ENCODE assay signal across 8 mouse cellular contexts in the genomic region with DNA sequence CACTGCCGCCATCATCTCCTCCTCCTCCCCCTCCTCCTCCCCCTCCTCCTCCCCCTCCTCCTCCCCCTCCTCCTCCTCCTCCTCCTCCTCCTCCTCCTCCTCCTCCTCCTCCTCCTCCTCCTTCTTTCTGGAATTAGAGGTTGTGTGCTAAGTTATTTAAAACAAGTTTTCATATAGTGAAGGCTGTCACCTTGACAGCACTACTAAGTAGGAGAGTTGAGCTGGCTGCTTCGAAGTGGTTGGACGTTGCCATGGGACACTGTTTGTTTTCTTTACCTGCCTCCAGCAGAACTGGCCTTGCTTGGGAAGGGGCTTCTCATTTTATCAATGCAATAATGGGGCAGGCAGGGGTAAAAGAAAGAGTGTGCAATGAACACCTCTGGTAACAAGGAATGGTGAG. TPM values are rescaled to one million over a fixed set of nuclear protein-coding genes. Genes with fewer than 3 reads are reported as not detected.
DNase-seq lines count a peak whose midpoint lies in the region; ATAC-seq and TF ChIP-seq lines count a peak whose summit lies in the region.

A gene (minus strand): TSS at position 101 of the 400 bp plus-strand sequence.

- TF ChIP-seq POLR2A in cerebellum, adult 2 months (IDR thresholded peaks at IDR 0.05; ENCODE audit: borderline replicate concordance, insufficient read depth, low read length): no peak

- peak within 1 kb of the TSS; percentile 50 for H3K4me3 ChIP-seq in cerebellum, adult 2 months (replicated peaks; ENCODE audit: insufficient read depth, low read depth, low read length)
- peak within 1 kb of the TSS; percentile 36 for H3K4me3 ChIP-seq in neural tube, embryonic 11.5 days (ENCODE audit: low read depth, low read length)
- peak within 1 kb of the TSS; percentile 46 for H3K4me3 ChIP-seq in liver, embryonic 11.5 days (ENCODE audit: low read depth, low read length)
- H3K4me3 ChIP-seq in stomach, postnatal 0 days (ENCODE audit: low read depth, low read length): peak within 1 kb of the TSS; percentile 38

- H3K9me3 ChIP-seq in neural tube, embryonic 11.5 days (ENCODE audit: control insufficient read depth, low read length): no peaks in the 10 kb centered on the region
- no peaks in the 10 kb centered on the region for H3K9me3 ChIP-seq in liver, embryonic 11.5 days (ENCODE audit: control insufficient read depth, low read length)
- no peaks in the 10 kb centered on the region for H3K9me3 ChIP-seq in stomach, postnatal 0 days (ENCODE audit: control insufficient read depth, low read length)

- no peaks in the 10 kb centered on the region for H3K4me1 ChIP-seq in cerebellum, adult 2 months (ENCODE audit: control insufficient read depth, insufficient read depth, low read length)
- H3K4me1 ChIP-seq in neural tube, embryonic 11.5 days (ENCODE audit: control insufficient read depth, insufficient read depth, low read length): no peaks in the 10 kb centered on the region
- no peaks in the 10 kb centered on the region for H3K4me1 ChIP-seq in liver, embryonic 11.5 days (replicated peaks; ENCODE audit: control insufficient read depth, insufficient read depth, low read length)
- no peaks in the 10 kb centered on the region for H3K4me1 ChIP-seq in stomach, postnatal 0 days (replicated peaks; ENCODE audit: control insufficient read depth, insufficient read depth)

- H3K9ac ChIP-seq in neural tube, embryonic 11.5 days (ENCODE audit: low read length): peak within 1 kb of the TSS; percentile 33; the same call in 1 of the 2 replicates
- peak within 1 kb of the TSS; percentile 37; the same call in 1 of the 2 replicates for H3K9ac ChIP-seq in liver, embryonic 11.5 days (ENCODE audit: low read depth, low read length)
- H3K9ac ChIP-seq in stomach, postnatal 0 days (ENCODE audit: low read length): no peak within 1 kb of the TSS; the same call in 1 of the 2 replicates

- no peak for TF ChIP-seq CTCF in cerebellum, adult 2 months (IDR thresholded peaks at IDR 0.05; ENCODE audit: borderline replicate concordance, insufficient read depth, low read depth, low read length)
- TF ChIP-seq CTCF in stomach, postnatal 0 days (IDR thresholded peaks at IDR 0.05; ENCODE audit: low read depth): no peak

- no peaks in the 10 kb centered on the region for H3K36me3 ChIP-seq in neural tube, embryonic 11.5 days (ENCODE audit: control insufficient read depth, insufficient read depth, low read length)
- no peaks in the 10 kb centered on the region for H3K36me3 ChIP-seq in liver, embryonic 11.5 days (ENCODE audit: control insufficient read depth, insufficient read depth, low read length)
- no peaks in the 10 kb centered on the region for H3K36me3 ChIP-seq in stomach, postnatal 0 days (ENCODE audit: control insufficient read depth, insufficient read depth, low read length)

- no peaks in the 10 kb centered on the region for H3K27me3 ChIP-seq in cerebellum, adult 2 months (ENCODE audit: control insufficient read depth, insufficient read depth, low read length)
- H3K27me3 ChIP-seq in neural tube, embryonic 11.5 days (ENCODE audit: control insufficient read depth, insufficient read depth, low read length): no peaks in the 10 kb centered on the region; the same call in 1 of the 2 replicates
- H3K27me3 ChIP-seq in liver, embryonic 11.5 days (replicated peaks; ENCODE audit: control insufficient read depth, insufficient read depth, low read length): peaks cover 10% of the 10 kb centered on the region; the same call in 1 of the 2 replicates
- no peaks in the 10 kb centered on the region for H3K27me3 ChIP-seq in stomach, postnatal 0 days (ENCODE audit: control insufficient read depth, insufficient read depth, low read length)

- no peak for TF ChIP-seq EP300 in stomach, postnatal 0 days (optimal IDR thresholded peaks at IDR 0.05)

- ATAC-seq in neural tube, embryonic 11.5 days (ENCODE audit: insufficient read depth, low FRiP score, low TSS enrichment): no peak
- ATAC-seq in liver, embryonic 11.5 days (replicated peaks; ENCODE audit: low FRiP score): no peak
- ATAC-seq in stomach, postnatal 0 days (ENCODE audit: low FRiP score, low TSS enrichment): no peak

- 61% methylated on average over 3 of the region's 3 CpGs for WGBS in cerebellum, adult 2 months
- WGBS in neural tube, embryonic 11.5 days: 43% methylated on average over 3 of the region's 3 CpGs
- 53% methylated on average over 3 of the region's 3 CpGs for WGBS in liver, embryonic 11.5 days
- WGBS in stomach, postnatal 0 days: 27% methylated on average over 3 of the region's 3 CpGs

- DNase-seq in cerebellum, adult 2 months: no peak
- no peak for DNase-seq in cerebellum, adult 9-11 months
- DNase-seq in neural tube, embryonic 11.5 days (ENCODE audit: low spot score): no peak
- DNase-seq in neural tube, embryonic 10.5 days (ENCODE audit: extremely low spot score, low spot score): no peak
- DNase-seq in liver, embryonic 11.5 days (ENCODE audit: low spot score): no peak
- DNase-seq in stomach, postnatal 0 days (ENCODE audit: low spot score): no peak
- no peak for DNase-seq in frontal cortex, postnatal 14 days (ENCODE audit: low spot score in 2 of 2)
- DNase-seq in cerebellum, adult 11-12 months: no peak

- H3K4me2 ChIP-seq in neural tube, embryonic 11.5 days (ENCODE audit: low read depth): peak within 1 kb of the TSS; percentile 76
- H3K4me2 ChIP-seq in liver, embryonic 11.5 days: peak within 1 kb of the TSS; percentile 80
- H3K4me2 ChIP-seq in stomach, postnatal 0 days (replicated peaks; ENCODE audit: low read depth): peak within 1 kb of the TSS; percentile 67

- no peak within 1 kb of the TSS for H3K27ac ChIP-seq in cerebellum, adult 2 months (ENCODE audit: insufficient read depth, low read length)
- no peak within 1 kb of the TSS for H3K27ac ChIP-seq in neural tube, embryonic 11.5 days (ENCODE audit: low read depth, low read length)
- no peak within 1 kb of the TSS for H3K27ac ChIP-seq in liver, embryonic 11.5 days (ENCODE audit: low read depth, low read length)
- no peak within 1 kb of the TSS for H3K27ac ChIP-seq in stomach, postnatal 0 days (replicated peaks)

RNA-seq across cellular contexts. Expression of the gene that starts here (rescaled TPM):
- not detected in 2 replicates for polyA plus RNA-seq in cerebellum, adult 2 months (2012; rRNA removed)
- not detected in 2 replicates for polyA plus RNA-seq in neural tube, embryonic 11.5 days (2014; fragmentation: Nextera tagmentation; extraction: Ambion mirVana)
- not detected in 2 replicates for polyA plus RNA-seq in liver, embryonic 11.5 days (2014; fragmentation: Nextera tagmentation; extraction: Ambion mirVana)
- polyA plus RNA-seq in stomach, postnatal 0 days (2015; fragmentation: Nextera tagmentation; extraction: Ambion mirVana): not detected in 2 replicates
